Comparison of ENCODE assay signal across 8 mouse cellular contexts in genomic region chr13:78210029-78210747, GRCm38 (mm10). TPM values are rescaled to one million over a fixed set of nuclear protein-coding genes. Genes with fewer than 3 reads are reported as not detected.
DNase-seq lines count a peak whose midpoint lies in the region; ATAC-seq and TF ChIP-seq lines count a peak whose summit lies in the region.

No protein-coding gene starts in this region.

- no peaks in the 10 kb centered on the region for H3K4me1 ChIP-seq in ES-E14 (ENCODE audit: control insufficient read depth in 2 of 2, insufficient read depth in 2 of 2, low read length in 2 of 2, poor library complexity in 1 of 2)
- peaks cover 9% of the 10 kb centered on the region for H3K4me1 ChIP-seq in heart, embryonic 16.5 days (ENCODE audit: control insufficient read depth, insufficient read depth, low read length)
- no peaks in the 10 kb centered on the region for H3K4me1 ChIP-seq in liver, adult 2 months (ENCODE audit: control insufficient read depth, insufficient read depth, low read length)

- TF ChIP-seq POLR2A in liver, adult 2 months (IDR thresholded peaks at IDR 0.05; ENCODE audit: extremely low read depth, insufficient read depth, low read length), result no peak

- intact Hi-C loops in gastrocnemius, postnatal 36 days (cut with DNase I), result no loop called here

- peaks cover 39% of the 10 kb centered on the region for H3K27me3 ChIP-seq in heart, embryonic 16.5 days (ENCODE audit: control insufficient read depth, insufficient read depth, low read length)
- peaks cover 16% of the 10 kb centered on the region for H3K27me3 ChIP-seq in liver, adult 2 months (ENCODE audit: control insufficient read depth, insufficient read depth, low read length)

- peak; percentile 32; the same call in 1 of the 2 replicates for ATAC-seq in heart, embryonic 16.5 days (replicated peaks; ENCODE audit: extremely low read depth, insufficient read depth, low FRiP score)

- peak overlapping the region; percentile 3 to 5; a peak in 3 of 4 replicates for H3K4me3 ChIP-seq in ES-E14 (ENCODE audit: insufficient read depth in 1 of 2, low read depth in 1 of 2, low read length in 2 of 2, poor library complexity in 1 of 2, severe bottlenecking in 1 of 2)
- peak overlapping the region; percentile 51 for H3K4me3 ChIP-seq in heart, embryonic 16.5 days (ENCODE audit: low read length)
- peak overlapping the region; percentile 23 for H3K4me3 ChIP-seq in liver, adult 2 months (ENCODE audit: insufficient read depth, low read depth, low read length)

- in situ Hi-C loops in ES-E14 (cut with MboI; ENCODE audit: low sequenced_read_pairs in 2 of 2, unreplicated experiment in 2 of 2), result no loop called here

- peak overlapping the region; percentile 78 for H3K4me2 ChIP-seq in heart, embryonic 16.5 days (ENCODE audit: low read depth, low read length)

- H3K9ac ChIP-seq in ES-E14 (ENCODE audit: insufficient read depth, low read depth, low read length, poor library complexity, severe bottlenecking), result no peak overlapping the region
- peak overlapping the region; percentile 41; the same call in 1 of the 2 replicates for H3K9ac ChIP-seq in heart, embryonic 16.5 days (ENCODE audit: low read length)
- H3K9ac ChIP-seq in liver, adult 2 months (ENCODE audit: low read depth, low read length), result no peak overlapping the region

- H3K36me3 ChIP-seq in ES-E14 (ENCODE audit: control insufficient read depth, insufficient read depth, low read length, poor library complexity, severe bottlenecking), result no peaks in the 10 kb centered on the region
- no peaks in the 10 kb centered on the region for H3K36me3 ChIP-seq in heart, embryonic 16.5 days (ENCODE audit: control insufficient read depth, insufficient read depth)
- H3K36me3 ChIP-seq in liver, adult 2 months (ENCODE audit: control insufficient read depth, insufficient read depth, low read length), result no peaks in the 10 kb centered on the region

- DNase-seq in heart, adult 11 months, result peak; percentile 89
- DNase-seq in heart, adult 8-10 months (ENCODE audit: low spot score), result no peak
- no peak for DNase-seq in ES-E14 (ENCODE audit: low read depth, low spot score)
- DNase-seq in cerebellum, postnatal 25 days, result peak; percentile 66 to 72
- no peak for DNase-seq in liver, adult 2 months (ENCODE audit: extremely low read depth, low read depth, low spot score)
- DNase-seq in retina, postnatal 1 day, result peak; percentile 69
- DNase-seq in gastrocnemius, postnatal 36 days, result no peak

- no peak overlapping the region for H3K27ac ChIP-seq in ES-E14 (ENCODE audit: insufficient read depth, low read depth, low read length, poor library complexity, severe bottlenecking)
- no peak overlapping the region for H3K27ac ChIP-seq in heart, embryonic 16.5 days (ENCODE audit: low read length)
- no peak overlapping the region for H3K27ac ChIP-seq in liver, adult 2 months (replicated peaks; ENCODE audit: insufficient read depth, low read depth, low read length)

- no peak for TF ChIP-seq CTCF in liver, adult 2 months (IDR thresholded peaks at IDR 0.05; ENCODE audit: low read depth, low read length)

- H3K9me3 ChIP-seq in ES-E14 (ENCODE audit: control insufficient read depth, insufficient read depth, low read depth, low read length), result no peaks in the 10 kb centered on the region
- no peaks in the 10 kb centered on the region for H3K9me3 ChIP-seq in heart, embryonic 16.5 days (replicated peaks; ENCODE audit: control insufficient read depth, low read length)

- 1% methylated on average over 38 of the region's 38 CpGs for WGBS in heart, embryonic 16.5 days
- WGBS in liver, adult 2 months, result 4% methylated on average over 38 of the region's 38 CpGs

- H3K79me2 ChIP-seq in liver, adult 2 months (ENCODE audit: control insufficient read depth, insufficient read depth, low read length), result no peaks in the 10 kb centered on the region

TF ChIP-seq in ES-E14, 5 proteins besides CTCF, POLR2A, EP300 and RAD21:
- no peak for TF ChIP-seq CHD2 (IDR thresholded peaks at IDR 0.05; ENCODE audit: low read depth, low read length)
- TF ChIP-seq ZC3H11A (IDR thresholded peaks at IDR 0.05; ENCODE audit: borderline replicate concordance, low read depth, low read length), result no peak
- TF ChIP-seq HCFC1 (IDR thresholded peaks at IDR 0.05; ENCODE audit: borderline replicate concordance, insufficient read depth, low read length), result no peak
- no peak for TF ChIP-seq MAFK (IDR thresholded peaks at IDR 0.05; ENCODE audit: insufficient read depth, low read depth, low read length)
- no peak for TF ChIP-seq ZNF384 (IDR thresholded peaks at IDR 0.05; ENCODE audit: low read depth, low read length)

RNA-seq across cellular contexts. Expression of gene Nr2f1, which starts 10.6 kb away (rescaled TPM):
- 1 to 10 TPM; 1.5 to 4.4 (median 4.0) TPM for total RNA-seq in heart, adult 8-10 months (2022)
- 0.21 and 1.9 TPM in 2 replicates for total RNA-seq in ES-E14 (2012; rRNA removed)
- 2.3 and 2.8 TPM in 2 replicates for polyA plus RNA-seq in heart, embryonic 16.5 days (2015; fragmentation: Nextera tagmentation; extraction: Ambion mirVana)
- 0.37 and 1.3 TPM in 2 replicates for total RNA-seq in liver, adult 2 months (2014; rRNA removed)
- polyA plus RNA-seq in liver, adult 2 months (2012; rRNA removed), result 0.80 and 2.2 TPM in 2 replicates
- total RNA-seq in gastrocnemius, postnatal 36 days (2021), result under 1 TPM; 0.31 to 0.69 TPM

Comparison
In these comparisons a context has a peak if more than half of its experiments do, and no peak if none do; other contexts are left out.
1. DNase-seq: peak in heart, adult 11 months (single experiment), cerebellum, postnatal 25 days (2 of 2) and retina, postnatal 1 day (single experiment); none in heart, adult 8-10 months (single experiment), ES-E14 (single experiment), liver, adult 2 months (single experiment) and gastrocnemius, postnatal 36 days (0 of 2).
2. Peak in every context shown above with its lines, with median percentiles within 50 percentile points of each other: H3K4me3 ChIP-seq.